Mouse (Mus musculus): Measurements from ENCODE around the gene Med20.

DNA sequence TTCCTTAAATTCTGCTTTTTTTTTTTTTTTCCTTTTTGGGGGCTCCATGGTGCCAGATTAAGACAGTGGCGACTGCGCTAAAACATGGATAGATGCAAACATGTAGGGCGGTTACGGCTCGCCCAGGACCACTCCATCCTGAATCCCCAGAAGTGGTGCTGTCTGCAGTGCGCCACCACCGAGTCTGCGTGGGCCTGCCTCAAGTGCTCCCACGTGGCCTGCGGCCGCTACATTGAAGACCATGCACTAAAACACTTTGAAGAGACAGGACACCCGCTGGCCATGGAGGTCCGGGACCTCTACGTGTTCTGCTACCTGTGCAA is 60.6 kb downstream of the Med20 start:
- TF ChIP-seq HCFC1 (IDR thresholded peaks at IDR 0.05; ENCODE audit: low read depth, low read length) (no peak), GABPA (IDR thresholded peaks at IDR 0.05; ENCODE audit: low read depth, low read length) (no peak), CTCF (IDR thresholded peaks at IDR 0.05 in 2 of 3, conservative IDR thresholded peaks at IDR 0.05 in 1 of 3; ENCODE audit: control insufficient read depth in 1 of 3, insufficient read depth in 1 of 3, low read depth in 2 of 3, low read length in 3 of 3, poor library complexity in 1 of 3, severe bottlenecking in 1 of 3) (no peak), ZNF384 (IDR thresholded peaks at IDR 0.05; ENCODE audit: low read depth, low read length) (no peak), EP300 (IDR thresholded peaks at IDR 0.05; ENCODE audit: low read depth in 1 of 2, low read length in 2 of 2) (no peak)
